Mouse (Mus musculus): ENCODE results near the gene Slco3a1. TPM values are rescaled to one million over a fixed set of nuclear protein-coding genes. Genes with fewer than 3 reads are reported as not detected.
A peak's percentile ranks its signal among the peaks of the same experiment; 100 is the strongest.

Gene Slco3a1
- total RNA-seq, 2 experiments from 2014 or later: 47.3 to 54.6 TPM

DNA sequence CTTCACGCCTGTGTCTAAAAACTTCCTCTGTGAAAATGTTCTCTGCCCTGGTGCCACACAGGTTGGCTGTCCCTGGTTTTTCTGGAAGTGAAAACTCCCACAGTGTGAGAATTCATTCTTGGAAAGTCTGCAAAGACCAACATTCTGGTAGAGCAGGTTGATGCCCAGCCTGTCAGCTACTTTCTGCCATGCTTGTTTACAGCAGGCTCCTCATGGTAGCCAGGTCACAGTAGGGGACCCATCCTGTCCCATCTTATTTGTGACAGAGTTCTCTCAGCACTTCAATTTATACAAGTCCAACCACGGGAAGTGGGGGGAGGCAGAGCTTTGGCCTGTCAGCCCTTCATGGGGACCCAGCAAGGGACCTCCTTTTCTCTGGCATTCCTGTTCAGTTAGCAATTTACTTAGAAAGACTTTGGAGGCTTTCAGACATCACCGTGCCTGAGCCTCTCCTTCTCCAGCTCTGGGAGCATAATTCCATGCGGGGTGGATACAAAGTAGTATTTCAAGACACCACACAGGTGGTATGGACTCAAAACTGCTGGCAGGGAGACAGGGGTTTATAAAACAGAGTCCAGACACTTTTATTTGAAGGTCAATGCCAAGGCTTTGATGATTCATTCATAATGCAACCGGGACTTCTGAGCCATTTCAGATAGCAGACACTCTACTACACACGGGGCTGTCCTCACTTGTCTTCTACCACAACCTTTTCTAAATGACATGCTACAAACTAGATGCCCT lies 216.7 kb downstream of the Slco3a1 start:
- intact Hi-C loops (cut with DNase I): no loop called here
- no peak for DNase-seq (ENCODE audit: low spot score in 2 of 2)

DNA sequence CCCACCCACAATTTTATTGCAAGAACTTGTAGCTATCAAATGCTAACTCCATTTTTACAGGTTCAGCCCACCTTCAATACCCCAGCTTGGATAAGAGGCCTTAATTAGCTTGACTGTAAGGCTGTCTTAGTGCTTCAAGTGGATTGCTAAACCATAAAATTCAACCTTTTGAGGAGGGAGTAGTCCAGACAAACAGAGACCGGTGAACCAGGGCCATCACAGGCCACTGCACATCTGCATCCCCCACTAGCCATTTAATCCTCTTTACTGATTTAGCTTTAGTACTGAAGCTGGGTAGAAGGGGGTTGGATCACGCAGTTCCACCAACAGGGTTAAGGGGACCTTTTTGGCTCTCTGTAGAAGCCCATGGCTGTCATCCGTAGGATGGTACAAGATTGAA lies 222.3 kb downstream of the Slco3a1 start:
- DNase-seq (ENCODE audit: low spot score in 2 of 2): no peak
- intact Hi-C loops (cut with DNase I): no loop called here

DNA sequence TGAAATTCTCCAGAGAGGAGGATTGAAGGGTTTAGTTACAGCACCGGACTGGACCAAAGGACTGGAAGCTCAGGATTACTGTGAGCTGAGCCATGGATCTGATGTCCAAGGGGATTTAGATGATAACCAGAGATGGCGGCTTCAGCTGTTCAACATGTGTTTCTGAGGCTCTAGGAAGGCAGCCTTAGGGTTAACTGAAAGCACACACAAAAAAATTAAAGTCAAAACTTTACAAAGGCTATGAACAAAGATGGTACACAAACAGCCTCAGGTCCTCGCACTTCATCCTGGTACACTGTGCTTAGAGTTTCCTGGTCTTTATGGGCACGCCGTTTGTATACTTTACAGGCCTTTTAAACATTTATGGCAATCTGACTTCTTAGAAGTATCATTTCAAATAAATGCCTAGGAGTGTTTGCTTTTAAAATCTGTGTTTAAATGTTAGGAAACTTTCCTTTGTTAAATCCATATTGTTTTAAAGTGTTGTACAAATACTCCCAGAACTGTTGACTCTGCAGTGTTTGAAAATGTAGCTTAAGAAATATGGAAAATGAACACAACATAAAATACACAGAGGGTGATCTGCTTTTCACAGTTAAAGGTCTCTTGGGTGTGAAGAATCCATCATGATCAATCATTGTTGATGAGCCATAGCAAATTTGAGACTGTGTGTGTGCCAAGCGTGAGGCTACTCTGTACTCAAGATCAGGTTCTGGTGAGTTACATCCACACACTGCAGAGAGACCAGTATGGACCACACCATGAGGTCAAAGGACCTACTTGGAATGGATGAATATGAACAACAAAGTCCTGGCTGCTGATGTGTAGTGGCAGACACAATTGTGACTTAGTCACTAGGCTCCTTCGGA lies 223.5 kb downstream of the Slco3a1 start:
- DNase-seq (ENCODE audit: low spot score in 2 of 2): no peak
- intact Hi-C loops (cut with DNase I): no loop called here

DNA sequence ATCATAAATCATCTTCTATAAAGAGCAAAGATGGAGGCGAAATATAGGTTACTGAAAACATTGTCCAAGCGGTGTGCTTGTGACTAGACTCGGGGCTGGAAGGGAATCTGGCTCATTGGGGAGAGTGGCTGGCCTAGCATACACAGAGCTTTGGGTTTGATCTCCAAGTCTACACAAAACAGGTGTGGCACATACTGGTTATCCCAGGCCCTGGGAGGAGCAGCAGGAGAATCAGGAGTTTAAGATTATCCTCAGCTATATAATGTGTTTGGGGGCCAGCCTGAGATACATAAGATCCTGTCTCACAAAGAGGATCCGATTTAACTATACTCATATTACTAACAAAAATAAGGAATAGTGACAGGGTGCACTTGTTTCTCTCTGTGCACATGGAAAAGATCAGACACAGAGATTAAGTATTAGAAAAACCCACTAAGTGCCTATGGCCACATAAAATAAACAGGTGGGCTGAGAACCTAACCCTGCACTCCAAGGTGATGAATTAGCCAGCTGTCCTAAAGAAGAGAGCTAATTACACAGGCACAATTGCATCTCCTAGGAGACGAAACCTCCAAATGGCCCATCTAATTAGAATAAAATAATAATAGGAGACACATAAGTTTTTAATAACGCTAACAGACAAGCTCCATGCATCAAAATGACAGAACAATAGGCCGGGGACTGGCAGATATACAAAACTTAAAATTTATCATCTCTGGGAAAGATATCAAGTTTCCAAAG lies 224.3 kb downstream of the Slco3a1 start:
- intact Hi-C loops (cut with DNase I): no loop called here
- DNase-seq (ENCODE audit: low spot score in 2 of 2): no peak

DNA sequence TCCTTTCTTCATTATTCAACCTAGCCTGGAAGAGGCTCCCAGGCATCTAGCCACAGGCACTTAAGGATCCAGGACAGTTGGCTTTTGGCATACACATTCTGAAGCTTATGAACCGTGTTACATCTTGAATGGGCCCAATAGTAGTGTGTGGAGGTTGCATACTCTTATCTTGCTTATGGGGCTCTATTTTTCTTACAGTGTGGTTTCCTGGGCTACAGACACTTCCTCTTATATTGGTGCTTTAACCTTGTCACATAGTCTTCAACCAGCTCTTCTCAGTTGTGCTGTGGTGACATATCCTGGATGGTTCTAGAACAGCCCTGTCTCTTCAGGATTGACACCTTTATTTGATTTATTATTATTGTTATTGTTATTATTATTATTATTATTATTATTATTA lies 225.6 kb downstream of the Slco3a1 start:
- no peak for DNase-seq (ENCODE audit: low spot score in 2 of 2)
- intact Hi-C loops (cut with DNase I): no loop called here

DNA sequence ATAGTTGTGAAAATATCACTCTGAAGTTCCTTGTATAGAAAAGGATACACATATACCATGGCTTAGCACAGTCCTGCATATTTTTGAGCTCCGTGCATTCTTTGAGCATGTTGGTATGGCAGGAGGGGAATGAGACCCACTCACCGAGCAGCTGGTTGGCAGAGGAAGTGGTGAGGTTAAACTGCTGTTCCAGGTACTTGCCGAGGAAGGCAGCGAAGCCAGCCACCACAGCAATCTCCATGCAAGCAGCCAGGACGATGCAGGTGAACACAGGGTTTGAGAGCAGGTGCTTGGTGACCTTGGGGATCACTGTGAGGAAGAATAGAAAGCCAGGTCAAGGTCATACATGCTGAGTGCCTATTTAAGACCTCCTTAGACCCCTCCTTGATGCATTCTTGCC lies 226.9 kb downstream of the Slco3a1 start:
- intact Hi-C loops (cut with DNase I): no loop called here
- no peak for DNase-seq (ENCODE audit: low spot score in 2 of 2)

DNA sequence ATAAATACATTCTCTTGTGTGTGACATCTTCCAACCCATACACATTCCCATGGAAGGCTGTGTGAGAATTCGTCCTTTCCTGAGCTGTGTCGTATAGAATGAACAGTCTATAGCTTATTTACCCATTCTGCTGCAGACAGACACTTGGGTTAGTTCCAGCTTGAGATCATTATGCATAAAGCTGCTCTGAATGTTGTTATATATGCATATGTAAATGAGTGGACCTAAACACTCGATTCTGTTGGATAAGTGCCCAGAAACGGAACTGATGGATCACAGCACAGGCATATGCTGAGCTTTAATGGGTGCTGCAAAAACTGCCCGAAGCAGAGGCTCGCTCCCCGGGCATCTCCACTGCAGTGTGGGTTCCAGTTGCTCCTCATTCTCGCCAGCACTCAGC lies 229.5 kb downstream of the Slco3a1 start:
- intact Hi-C loops (cut with DNase I): no loop called here
- peak; percentile 62 to 88 for DNase-seq (ENCODE audit: low spot score in 2 of 2)

DNA sequence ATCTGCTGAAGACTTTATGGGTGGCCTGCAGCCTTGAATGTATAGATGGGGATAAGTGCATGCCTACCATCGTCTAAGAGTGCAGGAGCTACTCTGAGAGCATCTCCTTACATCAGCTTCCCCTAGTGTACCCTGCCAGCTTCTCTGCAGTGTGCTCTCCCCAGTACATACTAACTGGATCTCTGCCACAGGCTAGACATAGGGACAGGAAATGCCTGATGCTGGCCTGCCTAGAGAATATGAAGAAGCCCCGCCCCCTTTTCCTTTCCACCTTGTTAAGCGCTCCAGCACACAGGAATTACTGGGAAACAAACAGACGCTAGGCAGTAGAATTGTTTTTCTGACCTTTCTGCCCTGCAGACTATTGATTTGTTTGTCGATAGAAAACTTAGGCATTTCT lies 230.9 kb downstream of the Slco3a1 start:
- intact Hi-C loops (cut with DNase I): no loop called here
- DNase-seq (ENCODE audit: low spot score in 2 of 2): no peak

DNA sequence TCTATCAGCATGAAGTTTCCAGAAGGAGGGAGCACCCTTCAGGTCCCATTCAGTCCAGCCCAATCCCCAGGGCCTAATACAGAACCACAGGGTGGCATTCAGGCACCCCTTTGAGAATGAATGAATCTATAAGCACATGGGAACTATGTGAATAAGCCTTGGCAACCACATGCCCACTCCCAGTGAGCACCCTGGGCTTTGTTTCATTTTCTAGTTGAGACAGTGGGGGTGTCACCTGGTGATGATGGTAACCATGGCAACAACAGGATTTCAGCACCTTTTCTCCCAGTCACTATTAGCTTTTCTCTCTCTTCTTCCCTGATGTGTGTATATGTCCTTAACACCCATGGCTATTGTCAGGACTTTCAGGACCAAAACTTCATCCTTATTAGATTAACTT lies 231.4 kb downstream of the Slco3a1 start:
- peak in 1 of 2 experiments; percentile 55 for DNase-seq (ENCODE audit: low spot score in 2 of 2)
- intact Hi-C loops (cut with DNase I): no loop called here

DNA sequence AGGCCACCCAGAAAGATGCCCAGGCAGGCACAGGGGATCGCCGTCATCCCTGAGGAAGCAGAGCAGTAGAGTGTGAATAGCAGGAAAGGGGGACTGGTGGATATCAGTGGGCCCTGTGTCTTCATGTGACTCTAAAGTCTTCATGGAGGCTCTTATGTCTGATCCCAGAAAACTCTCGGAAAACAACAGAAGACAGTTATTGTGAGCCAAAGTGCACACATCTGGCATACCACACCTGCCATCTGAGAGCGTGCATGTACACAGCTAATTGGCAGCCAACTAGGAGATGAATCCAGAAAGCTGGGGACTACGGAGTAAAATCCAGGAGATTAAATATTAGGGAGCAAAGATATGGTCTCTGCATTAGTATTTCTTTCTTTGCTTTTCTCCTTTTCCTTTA lies 233.9 kb downstream of the Slco3a1 start:
- no peak for DNase-seq (ENCODE audit: low spot score in 2 of 2)
- intact Hi-C loops (cut with DNase I): no loop called here

DNA sequence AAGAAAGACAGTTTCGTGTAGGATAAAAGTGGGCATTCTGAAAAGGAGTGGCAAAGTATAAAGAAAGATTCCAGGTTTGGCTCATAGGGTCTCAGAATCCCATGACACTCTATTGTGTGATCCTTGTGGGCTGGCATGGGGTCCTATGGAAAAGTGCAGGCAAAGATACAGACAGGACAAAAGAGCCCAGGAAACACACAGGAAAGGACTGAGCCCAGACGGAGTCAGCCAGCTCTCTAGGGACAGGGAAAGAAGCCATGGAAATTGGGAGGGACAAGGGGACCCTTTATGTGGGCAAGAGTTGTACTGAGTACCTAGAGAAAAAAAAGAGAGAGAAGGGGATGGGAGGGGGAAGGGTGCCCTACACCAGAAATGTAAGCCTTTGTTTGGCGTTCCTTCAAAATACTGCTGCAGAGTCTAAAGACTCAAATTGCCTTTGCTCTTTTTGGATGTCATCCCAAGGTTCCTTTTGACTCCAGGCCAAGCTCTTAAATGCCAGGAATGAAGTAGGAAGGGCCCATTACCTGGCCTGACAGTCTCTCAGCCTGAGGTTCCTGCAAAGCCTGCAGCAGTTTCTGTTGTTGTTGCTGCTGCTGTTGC lies 238.6 kb downstream of the Slco3a1 start:
- intact Hi-C loops (cut with DNase I): no loop called here
- no peak for DNase-seq (ENCODE audit: low spot score in 2 of 2)

DNA sequence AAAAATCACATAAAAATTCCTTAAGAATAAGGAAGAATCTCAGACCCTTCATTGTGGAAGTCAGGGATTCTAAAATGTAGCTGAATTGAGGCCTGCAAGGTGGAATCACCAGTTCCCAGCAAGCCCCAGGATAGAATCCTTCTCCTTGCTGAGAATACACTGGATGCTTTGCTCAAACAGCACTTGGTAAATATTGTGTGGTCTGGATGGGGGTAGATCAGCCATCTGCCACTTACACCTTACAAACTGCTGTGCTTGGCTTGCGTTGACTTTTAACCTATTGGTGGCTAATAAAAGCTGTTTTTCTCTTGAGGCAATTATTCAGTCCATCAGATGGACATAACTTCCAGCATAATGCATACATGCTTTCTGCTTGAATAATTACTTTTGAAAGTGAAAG lies 240.3 kb downstream of the Slco3a1 start:
- no peak for DNase-seq (ENCODE audit: low spot score in 2 of 2)
- intact Hi-C loops (cut with DNase I): no loop called here

DNA sequence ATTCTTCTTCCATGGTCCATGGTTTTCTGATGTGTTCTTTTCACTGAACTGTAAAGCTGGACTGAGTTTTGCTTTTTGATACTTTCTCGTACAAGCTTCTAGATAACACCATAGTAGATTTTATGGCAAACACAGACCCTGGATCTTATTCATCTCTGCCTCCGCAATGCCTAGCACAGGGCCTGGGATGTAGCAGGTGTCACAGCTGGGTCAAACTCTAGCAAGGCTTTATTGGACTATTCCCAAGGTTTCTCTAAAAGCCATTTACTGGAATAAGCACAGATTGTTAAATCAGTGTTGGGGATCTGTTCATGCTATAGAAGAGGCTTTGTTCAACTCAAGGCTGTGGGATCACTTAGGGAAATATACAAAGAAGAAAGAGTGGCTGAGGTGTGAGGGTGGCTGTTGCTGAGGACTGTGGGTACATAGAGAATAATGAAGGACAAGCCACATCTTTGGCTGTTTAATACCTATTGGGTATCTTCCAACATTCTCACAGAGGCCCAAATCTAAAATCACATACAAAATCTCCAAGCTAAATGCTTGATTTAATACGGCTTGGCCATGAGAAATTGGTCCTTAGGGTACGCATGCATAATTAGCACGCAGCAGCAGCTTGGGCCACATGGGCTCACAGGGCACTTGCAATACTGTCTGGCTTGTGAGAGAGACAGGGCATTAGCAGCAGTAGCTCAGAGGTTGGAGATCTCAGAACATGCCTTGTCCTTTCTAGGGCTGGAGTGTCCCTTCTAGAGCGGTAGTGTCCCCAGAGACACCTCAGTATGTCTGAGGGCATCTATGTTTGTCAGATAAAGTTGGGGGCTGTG lies 241.1 kb downstream of the Slco3a1 start:
- intact Hi-C loops (cut with DNase I): no loop called here
- DNase-seq (ENCODE audit: low spot score in 2 of 2): no peak

DNA sequence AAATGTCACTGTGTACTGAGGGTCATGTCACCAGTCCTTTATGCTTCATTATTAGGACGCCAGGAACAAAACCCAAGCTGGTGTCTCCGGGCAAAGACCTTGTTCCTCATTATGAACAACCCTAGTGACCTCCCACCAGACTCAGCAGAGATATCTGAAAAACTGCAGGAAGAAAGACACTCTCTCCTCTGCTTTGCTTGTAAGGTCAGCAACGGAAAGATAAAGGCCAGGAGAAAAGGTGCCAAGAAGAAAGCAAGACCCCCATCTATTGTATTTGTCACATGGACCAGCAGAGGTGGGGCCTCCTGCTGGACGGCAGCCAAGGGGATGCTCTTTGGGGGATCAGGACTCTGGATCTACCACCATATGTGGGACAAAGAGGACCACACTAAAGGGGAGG lies 243.0 kb downstream of the Slco3a1 start:
- intact Hi-C loops (cut with DNase I): no loop called here
- DNase-seq (ENCODE audit: low spot score in 2 of 2): no peak

DNA sequence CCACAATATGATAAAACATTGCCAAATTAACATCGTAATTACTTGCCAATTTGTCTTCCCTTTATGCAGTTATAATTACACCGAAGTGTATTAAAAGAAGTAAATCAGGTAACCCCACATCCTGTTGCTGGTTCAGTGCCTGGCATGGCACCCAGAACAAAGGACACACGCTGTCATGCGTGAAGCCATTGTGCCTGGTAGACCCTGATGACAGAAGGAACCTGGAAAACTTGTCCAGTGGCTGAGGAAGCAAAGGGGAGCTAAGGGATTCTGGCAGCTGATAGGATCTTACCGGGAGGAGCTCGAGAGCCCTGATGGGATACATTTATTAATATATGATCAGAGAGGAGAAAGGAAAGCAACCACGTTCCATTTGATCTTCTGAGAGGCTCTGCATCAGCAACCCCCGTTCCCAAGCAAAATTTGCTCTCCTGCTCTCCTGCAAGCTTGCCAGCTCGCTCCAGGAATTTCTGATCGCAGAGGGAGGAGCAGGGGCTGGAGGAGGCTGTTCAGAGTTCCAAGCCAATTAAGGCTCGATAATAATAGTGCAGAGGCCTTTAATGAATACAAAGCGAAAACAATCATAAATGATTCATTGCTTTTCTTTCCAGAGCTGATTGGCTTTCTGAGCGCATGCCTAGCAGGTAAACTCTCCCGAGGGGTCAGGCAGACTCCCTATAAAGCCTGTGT lies 250.8 kb downstream of the Slco3a1 start:
- intact Hi-C loops (cut with DNase I): no loop called here
- no peak for DNase-seq (ENCODE audit: low spot score in 2 of 2)

DNA sequence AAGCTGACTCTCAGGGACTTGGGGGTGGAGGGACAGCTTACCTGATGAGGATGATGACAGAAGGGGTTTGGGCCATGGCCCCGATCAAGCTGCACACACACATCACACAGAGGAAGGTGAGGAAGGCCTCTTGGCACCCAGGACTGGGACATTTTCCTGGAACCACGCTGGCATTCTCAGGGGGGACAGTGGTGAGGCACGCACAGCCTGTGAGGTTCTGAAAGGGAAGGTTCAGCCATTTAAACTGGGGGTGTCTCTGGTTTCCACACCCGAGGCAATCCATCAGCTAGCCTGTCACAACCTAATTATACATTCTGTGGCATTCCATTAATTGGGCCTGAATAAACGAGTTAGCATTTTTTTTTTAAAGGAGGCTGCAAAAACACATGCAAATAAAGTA lies 251.5 kb downstream of the Slco3a1 start:
- DNase-seq (ENCODE audit: low spot score in 2 of 2): no peak
- intact Hi-C loops (cut with DNase I): no loop called here

DNA sequence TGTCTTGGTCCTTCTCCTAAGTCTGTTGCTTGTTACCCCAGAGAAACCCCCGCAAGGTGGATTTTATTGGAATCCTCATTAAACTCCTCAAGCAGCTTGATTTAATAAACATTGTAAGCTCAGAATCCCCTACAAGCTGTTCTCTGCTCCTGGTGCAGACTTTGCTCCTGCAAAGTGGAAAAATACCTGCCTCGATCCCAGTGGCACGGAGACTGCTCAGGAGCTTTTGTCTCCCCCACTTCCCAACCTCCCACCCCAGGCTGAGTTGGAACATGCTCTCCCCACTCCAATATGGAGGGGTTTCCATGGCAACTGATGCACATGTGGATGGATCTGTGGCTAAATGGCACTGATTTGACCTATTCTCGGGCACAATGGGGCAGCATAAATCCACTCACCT lies 268.0 kb downstream of the Slco3a1 start:
- intact Hi-C loops (cut with DNase I): no loop called here
- DNase-seq (ENCODE audit: low spot score in 2 of 2): no peak

DNA sequence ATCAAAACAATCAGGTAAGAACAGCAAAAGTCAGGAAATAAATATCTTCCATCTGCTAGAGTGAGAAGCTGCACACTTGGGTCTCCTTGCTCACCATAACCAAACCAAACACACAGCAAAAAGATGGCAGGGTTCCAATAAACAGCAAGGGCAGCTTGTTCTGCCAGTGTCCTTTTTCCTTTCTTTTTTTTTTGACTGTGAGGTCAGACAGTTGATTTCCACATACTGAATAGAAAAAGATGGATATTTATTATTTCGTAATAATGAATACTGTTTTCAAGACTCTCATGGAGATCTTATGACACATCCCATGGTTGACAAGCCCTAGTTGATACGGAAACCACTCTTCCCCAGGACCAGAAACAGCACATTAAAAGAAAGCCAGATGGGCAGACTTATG lies 274.2 kb downstream of the Slco3a1 start:
- intact Hi-C loops (cut with DNase I): no loop called here
- no peak for DNase-seq (ENCODE audit: low spot score in 2 of 2)

DNA sequence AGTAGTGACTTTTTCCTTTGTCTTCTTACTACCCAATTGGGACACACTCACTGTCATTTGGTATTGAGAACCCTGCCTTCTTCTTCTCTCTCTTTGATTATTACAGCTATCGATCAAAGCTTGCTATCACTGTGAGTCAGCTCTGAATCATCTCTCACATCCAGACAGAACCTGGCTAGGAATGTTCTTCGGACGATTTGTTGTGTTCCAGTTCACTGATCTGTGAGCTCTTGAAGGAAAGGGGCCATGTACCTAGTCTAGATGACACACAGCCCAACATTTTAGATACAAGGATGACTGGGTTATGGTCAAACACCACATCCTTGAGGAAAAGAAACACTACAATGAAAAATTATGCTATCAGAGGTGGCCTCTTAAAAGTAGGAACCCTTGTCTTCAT lies 275.2 kb downstream of the Slco3a1 start:
- intact Hi-C loops (cut with DNase I): no loop called here
- DNase-seq (ENCODE audit: low spot score in 2 of 2): no peak
